ENCODE assay signal across 28 mouse cellular contexts in genomic region chr11:22684576-22684975, GRCm38 (mm10).
DNase-seq lines count a peak whose midpoint lies in the region; ATAC-seq and TF ChIP-seq lines count a peak whose summit lies in the region.
"Had no signal": no experiment of that assay in that cellular context is flagged by ENCODE, and none has a peak within 500 bp of the region (broad histone marks: within the 10 kb centered on the region; RNA-seq: fewer than 3 reads in every experiment).

No protein-coding gene starts in this region.

- DNase-seq in embryo, embryonic 10 days (ENCODE audit: low spot score) = peak; percentile 3
- no peak for DNase-seq in embryo, embryonic 11 days
- peak; percentile 81 for DNase-seq in adrenal gland, adult 2 months
- peak; percentile 74 for DNase-seq in adrenal gland, postnatal 14 days
- no peak for DNase-seq in kidney, adult 11 months
- no peak for DNase-seq in left cerebral cortex, adult 2 months (ENCODE audit: extremely low spot score in 1 of 2, low spot score in 2 of 2)
- DNase-seq: cerebellum, adult 11-12 months; cerebellum, adult 8-10 months; cerebellum, postnatal 10 days; cerebellum, postnatal 36 days; gastrocnemius, postnatal 25 days; heart, adult 18-20 months; heart, postnatal 10 days; heart, postnatal 36 days; kidney, adult 18-20 months had no signal

- no peak for ATAC-seq in megakaryocyte progenitor cell, adult 5-6 weeks (replicated peaks; ENCODE audit: poor library complexity)
- ATAC-seq: activated CD4-positive, CD25-positive, alpha-beta regulatory T cell, adult 4 months; CD4-positive, CD25-positive, alpha-beta regulatory T cell, adult 4 months; forebrain, embryonic 15.5 days; hindbrain, embryonic 16.5 days; intestine, embryonic 15.5 days had no signal

- no peak for TF ChIP-seq CTCF in left cerebral cortex, adult 2 months (IDR thresholded peaks at IDR 0.05)

- H3K4me3 ChIP-seq in left cerebral cortex, adult 2 months = no peak overlapping the region
- H3K4me3 ChIP-seq: embryonic facial prominence, embryonic 12.5 days; embryonic facial prominence, embryonic 15.5 days; forebrain, embryonic 12.5 days; forebrain, embryonic 15.5 days; heart, embryonic 12.5 days; heart, embryonic 15.5 days; hindbrain, embryonic 10.5 days; hindbrain, embryonic 13.5 days; intestine, embryonic 15.5 days had no signal

- no peak overlapping the region for H3K27ac ChIP-seq in left cerebral cortex, adult 2 months
- H3K27ac ChIP-seq: embryonic facial prominence, embryonic 12.5 days; embryonic facial prominence, embryonic 15.5 days; forebrain, embryonic 12.5 days; forebrain, embryonic 15.5 days; heart, embryonic 15.5 days; hindbrain, embryonic 10.5 days; hindbrain, embryonic 13.5 days; intestine, embryonic 15.5 days had no signal

- intact Hi-C loops in left cerebral cortex, adult 2 months (cut with DNase I) = no loop called here

Comparison
In these comparisons a context has a peak if more than half of its experiments do, and no peak if none do; other contexts are left out.
1. DNase-seq: peak in embryo, embryonic 10 days (single experiment), adrenal gland, adult 2 months (single experiment) and adrenal gland, postnatal 14 days (single experiment); none in embryo, embryonic 11 days (single experiment), kidney, adult 11 months (single experiment) and left cerebral cortex, adult 2 months (0 of 2).